Mouse (Mus musculus): Measurements from ENCODE around the gene Gm8926. TPM values are rescaled to one million over a fixed set of nuclear protein-coding genes. Genes with fewer than 3 reads are reported as not detected.
"Not testable (repeated sequence)": the region's sequence is repeated elsewhere in the genome, so short reads cannot be mapped to it uniquely, and the experiment has no call there.

Gene Gm8926
- polyA plus RNA-seq (2014; fragmentation: Nextera tagmentation; extraction: Ambion mirVana) = not detected in 2 replicates

DNA sequence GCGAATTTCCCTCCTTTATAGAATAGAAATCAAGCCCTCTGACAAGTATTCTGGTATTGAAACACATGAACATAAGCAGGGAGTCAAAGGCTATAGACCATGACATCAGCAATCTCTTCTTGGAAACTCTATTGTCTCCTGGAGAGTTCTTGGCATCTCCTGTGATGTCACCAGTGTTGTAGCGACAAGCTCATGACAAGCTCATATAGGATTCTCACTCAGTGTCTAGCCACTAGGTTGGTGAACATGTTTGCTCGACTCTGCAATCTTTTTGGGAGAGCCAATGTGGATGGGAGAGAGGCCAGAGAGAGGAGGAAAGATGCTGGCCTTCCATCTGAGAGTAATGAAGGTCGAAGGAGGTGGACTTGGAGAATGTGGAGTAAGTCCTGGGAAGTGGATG lies at the start of gene Gm8926:
Gene Gm8926, plus strand, starts transcription at position 301 of the 400 bp plus-strand sequence.
- not testable (repeated sequence) for H3K4me1 ChIP-seq (ENCODE audit: control insufficient read depth, insufficient read depth, low read length); H3K27me3 ChIP-seq (ENCODE audit: control insufficient read depth, insufficient read depth, low read length); H3K27ac ChIP-seq (ENCODE audit: low read depth, low read length); H3K36me3 ChIP-seq (ENCODE audit: control insufficient read depth, insufficient read depth, low read length); DNase-seq (ENCODE audit: low spot score, missing footprints); H3K4me2 ChIP-seq; ATAC-seq (ENCODE audit: low FRiP score); H3K9me3 ChIP-seq (ENCODE audit: control insufficient read depth, low read length); H3K4me3 ChIP-seq (ENCODE audit: low read depth, low read length); H3K9ac ChIP-seq (ENCODE audit: low read length)
- 78% methylated on average over 1 of the region's 4 CpGs for WGBS

Other genes starting within 250 kb of the Gm8926 start
- not detected in 2 replicates for gene Gm6460, start 175.6 kb upstream of the Gm8926 start, polyA plus RNA-seq (2014; fragmentation: Nextera tagmentation; extraction: Ambion mirVana)
- gene Gm8922, start 88.6 kb upstream of the Gm8926 start, polyA plus RNA-seq (2014; fragmentation: Nextera tagmentation; extraction: Ambion mirVana) = not detected in 2 replicates
- not detected in 2 replicates for gene Gm6465, start 75.0 kb downstream of the Gm8926 start, polyA plus RNA-seq (2014; fragmentation: Nextera tagmentation; extraction: Ambion mirVana)
- gene 4933402N22Rik, start 147.5 kb downstream of the Gm8926 start, polyA plus RNA-seq (2014; fragmentation: Nextera tagmentation; extraction: Ambion mirVana) = not detected in 2 replicates

Measured in midbrain, embryonic 11.5 days (tissue).